Mouse (Mus musculus) heart, embryonic 11.5 days (tissue): ENCODE data around the gene Furin. TPM values are rescaled to one million over a fixed set of nuclear protein-coding genes. Genes with fewer than 3 reads are reported as not detected.
A peak's percentile ranks its signal among the peaks of the same experiment; 100 is the strongest.

ENCODE experiments used
- ATAC-seq: fragments of 200-750 bp; cut with Nextera tagmentation; replicated peaks from 2 replicates; pipeline ENCODE4 v1.8.0; 2017; ENCODE audit warnings: moderate library complexity; ENCODE audit not compliant: insufficient number of reproducible peaks, low FRiP score, low TSS enrichment
- H3K27ac ChIP-seq: fragments of 300-500 bp; sonication (generic); 2 replicates; pipeline ENCODE4 v1.5.1; 2014; ENCODE audit warnings: mild to moderate bottlenecking, low read depth, low read length
- H3K27me3 ChIP-seq: fragments of 300-500 bp; sonication (generic); 2 replicates; pipeline ENCODE4 v1.6.1; 2014; ENCODE audit warnings: mild to moderate bottlenecking, low read length, mixed read lengths; ENCODE audit not compliant: control insufficient read depth, insufficient read depth
- H3K36me3 ChIP-seq: fragments of 300-500 bp; sonication (generic); 2 replicates; pipeline ENCODE4 v1.6.1; 2014; ENCODE audit warnings: mild to moderate bottlenecking, low read length, moderate library complexity, mixed read lengths; ENCODE audit not compliant: control insufficient read depth, insufficient read depth
- H3K4me1 ChIP-seq: fragments of 300-500 bp; sonication (generic); 2 replicates; pipeline ENCODE4 v1.6.1; 2014; ENCODE audit warnings: low read length; ENCODE audit not compliant: control insufficient read depth, insufficient read depth
- H3K4me2 ChIP-seq: fragments of 300-500 bp; sonication (generic); 2 replicates; pipeline ENCODE4 v1.6.1; 2014; ENCODE audit warnings: mild to moderate bottlenecking, moderate library complexity
- H3K4me3 ChIP-seq: fragments of 300-500 bp; sonication (generic); 2 replicates; pipeline ENCODE4 v1.5.1; 2014; ENCODE audit warnings: low read depth, low read length
- H3K9ac ChIP-seq: fragments of 300-500 bp; sonication (generic); 2 replicates; pipeline ENCODE4 v1.6.1; 2014; ENCODE audit warnings: mild to moderate bottlenecking, low read depth, low read length, moderate library complexity
- H3K9me3 ChIP-seq: fragments of 300-500 bp; sonication (generic); replicated peaks from 2 replicates; pipeline ENCODE4 v1.6.1; 2016; ENCODE audit warnings: low read length; ENCODE audit not compliant: control insufficient read depth
- WGBS: fragments of 180-500 bp; shearing (Covaris S2); extraction: QIAGEN DNeasy Blood & Tissue Kit; methylation state at CpG from one replicate; pipeline ENCODE4 v1.1.7; 2014; ENCODE audit not compliant: insufficient replicate concordance; 5-methylcytosine and 5-hydroxymethylcytosine counted together
- polyA plus RNA-seq: library from polyadenylated mRNA; unstranded; fragments of >200 nt; fragmentation: Nextera tagmentation; extraction: Ambion mirVana; gene quantifications from 2 replicates; pipeline ENCODE4 v1.2.1, GENCODE M21; 2014

Gene Furin
- 16.0 and 23.5 TPM in 2 replicates for polyA plus RNA-seq

DNA sequence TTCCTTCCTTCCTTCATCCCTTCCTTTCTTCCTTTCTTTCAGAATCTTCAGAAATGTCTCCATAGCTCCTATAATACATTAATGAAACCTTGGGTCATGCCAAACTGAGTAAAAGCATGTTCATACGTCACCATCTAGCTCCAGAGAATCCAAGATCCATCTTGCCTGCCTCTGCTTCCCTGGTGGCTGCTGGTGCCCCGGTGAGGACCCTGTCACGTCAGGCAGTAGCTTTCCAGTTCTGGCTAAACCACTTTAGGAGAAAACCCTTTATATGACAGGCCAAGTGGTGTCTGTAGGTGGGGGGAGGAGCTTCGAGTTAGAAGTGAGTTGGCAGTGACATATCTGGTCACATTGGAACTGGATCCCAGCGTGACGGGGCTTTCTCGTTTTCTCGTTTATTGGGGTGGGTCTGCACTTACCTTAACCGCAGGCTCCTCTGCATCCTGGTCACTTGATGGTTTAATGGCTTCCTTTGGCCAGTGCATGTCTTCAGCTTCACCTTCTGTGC, at the start of gene Furin:
Furin (minus strand) TSS at position 249 of the 508 bp plus-strand sequence.
- Histone ChIP-seq H3K4me1 (peaks cover 29% of the 10 kb centered on the region), H3K9ac (0 out of 2 replicates have a peak within 1 kb of the TSS, but pooled peaks have one; percentile 24), H3K4me2 (no peak within 1 kb of the TSS), H3K4me3 (no peak within 1 kb of the TSS), H3K36me3 (no peaks in the 10 kb centered on the region), H3K27me3 (no peaks in the 10 kb centered on the region), H3K9me3 (no peaks in the 10 kb centered on the region), H3K27ac (peak within 1 kb of the TSS; percentile 94)
- 62% methylated on average over 9 of the region's 9 CpGs for WGBS
- ATAC-seq, result no peak

DNA sequence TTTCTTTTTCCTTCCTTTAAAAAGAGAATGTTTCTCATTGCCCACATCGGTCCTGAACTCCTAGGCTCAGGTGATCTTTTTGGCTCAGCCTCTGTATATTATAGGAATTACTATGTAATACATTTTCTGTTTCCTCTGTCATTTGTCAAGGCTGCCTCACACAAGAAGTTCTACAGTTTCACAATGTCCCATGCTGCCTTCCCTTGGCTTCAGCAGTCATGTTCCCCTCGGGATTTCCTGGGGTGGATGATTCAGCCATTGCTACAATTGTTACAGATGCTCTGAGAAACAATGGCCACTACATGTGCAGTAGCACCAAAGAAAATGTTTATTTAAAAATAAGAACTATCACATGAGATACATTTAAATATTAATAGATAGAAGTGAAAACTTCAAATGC, 49.5 kb upstream of the Furin start:
- no peak overlapping the region for H3K9ac ChIP-seq
- no peaks in the 10 kb centered on the region for H3K9me3 ChIP-seq
- H3K4me3 ChIP-seq, result no peak overlapping the region
- no peak overlapping the region for H3K27ac ChIP-seq
- no peak overlapping the region for H3K4me2 ChIP-seq
- H3K4me1 ChIP-seq, result peaks cover 37% of the 10 kb centered on the region
- ATAC-seq, result no peak
- no peaks in the 10 kb centered on the region for H3K27me3 ChIP-seq
- peaks cover 8% of the 10 kb centered on the region for H3K36me3 ChIP-seq
- 85% methylated on average over 2 of the region's 2 CpGs for WGBS

DNA sequence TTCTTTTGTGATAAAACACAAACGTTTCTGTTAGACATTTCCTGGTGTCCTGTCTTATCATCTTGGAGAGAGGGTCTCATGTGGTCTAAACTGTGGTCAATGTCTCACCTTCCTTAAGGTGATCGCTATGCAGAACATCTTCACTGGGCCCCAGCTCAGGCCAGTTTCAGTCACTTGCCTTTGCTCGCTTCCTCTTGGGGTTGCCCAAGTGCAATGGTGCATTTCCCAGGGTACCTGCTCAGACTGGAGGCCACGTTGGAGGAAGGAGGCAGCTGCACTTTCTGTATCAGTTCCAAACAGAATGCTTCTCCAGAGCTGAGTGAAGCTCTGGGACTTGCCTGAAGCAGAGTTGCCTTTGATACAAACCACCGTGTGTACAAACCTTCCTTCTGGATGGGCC, 48.8 kb upstream of the Furin start:
- H3K4me2 ChIP-seq, result no peak overlapping the region
- 86% methylated on average over 5 of the region's 5 CpGs for WGBS
- no peaks in the 10 kb centered on the region for H3K9me3 ChIP-seq
- no peak overlapping the region for H3K27ac ChIP-seq
- peaks cover 41% of the 10 kb centered on the region for H3K4me1 ChIP-seq
- H3K27me3 ChIP-seq, result no peaks in the 10 kb centered on the region
- no peak overlapping the region for H3K4me3 ChIP-seq
- no peak for ATAC-seq
- no peak overlapping the region for H3K9ac ChIP-seq
- H3K36me3 ChIP-seq, result peaks cover 8% of the 10 kb centered on the region

DNA sequence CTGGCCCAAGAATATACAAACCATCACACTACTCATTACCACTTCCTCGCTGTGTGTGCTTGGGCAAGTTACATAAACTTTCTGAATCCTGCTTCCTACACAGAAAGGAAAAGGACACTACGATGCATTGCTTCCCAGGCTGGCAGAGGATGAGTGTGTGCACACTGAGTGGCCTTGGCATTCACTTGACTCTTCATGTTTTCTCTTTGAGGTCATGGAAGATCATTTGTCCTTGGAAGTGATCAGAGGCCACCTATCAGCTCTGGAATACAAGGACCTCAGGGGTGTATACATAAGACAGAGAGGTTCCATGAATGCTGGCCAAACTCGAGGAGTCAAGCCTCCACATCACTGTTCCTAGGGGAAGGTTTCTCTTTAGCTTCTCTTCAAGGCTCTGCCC, 47.9 kb upstream of the Furin start:
- Histone ChIP-seq H3K9ac (no peak overlapping the region), H3K4me1 (peaks cover 39% of the 10 kb centered on the region), H3K4me3 (no peak overlapping the region), H3K27ac (no peak overlapping the region), H3K36me3 (peaks cover 8% of the 10 kb centered on the region), H3K27me3 (no peaks in the 10 kb centered on the region), H3K9me3 (no peaks in the 10 kb centered on the region), H3K4me2 (no peak overlapping the region)
- ATAC-seq, result no peak
- 87% methylated on average over 3 of the region's 3 CpGs for WGBS

DNA sequence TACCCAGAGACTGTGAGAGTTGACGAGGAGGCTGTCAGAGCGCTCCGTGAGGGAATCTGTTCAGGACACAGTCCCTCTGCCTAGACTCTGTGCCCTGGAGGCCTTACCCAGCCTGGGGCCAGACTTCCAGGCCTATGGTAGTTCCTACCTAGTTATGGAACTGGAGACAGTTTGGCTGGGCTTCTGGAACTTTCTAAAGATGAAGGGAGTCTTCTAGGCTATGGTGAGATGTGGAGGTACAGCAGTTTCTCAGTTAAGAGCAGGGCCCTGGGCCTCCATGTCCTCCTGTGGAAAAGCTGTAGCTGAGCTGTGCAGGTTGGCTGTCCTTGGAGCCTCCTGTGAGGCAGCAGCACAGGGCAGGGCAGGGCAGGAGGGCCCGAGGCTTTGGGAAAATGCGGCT, 47.0 kb upstream of the Furin start:
- no peak overlapping the region for H3K9ac ChIP-seq
- peak overlapping the region; percentile 7 for H3K27ac ChIP-seq
- ATAC-seq, result no peak
- no peaks in the 10 kb centered on the region for H3K27me3 ChIP-seq
- peaks cover 30% of the 10 kb centered on the region for H3K4me1 ChIP-seq
- 68% methylated on average over 5 of the region's 5 CpGs for WGBS
- peaks cover 8% of the 10 kb centered on the region for H3K36me3 ChIP-seq
- no peak overlapping the region for H3K4me3 ChIP-seq
- H3K9me3 ChIP-seq, result no peaks in the 10 kb centered on the region
- H3K4me2 ChIP-seq, result no peak overlapping the region

DNA sequence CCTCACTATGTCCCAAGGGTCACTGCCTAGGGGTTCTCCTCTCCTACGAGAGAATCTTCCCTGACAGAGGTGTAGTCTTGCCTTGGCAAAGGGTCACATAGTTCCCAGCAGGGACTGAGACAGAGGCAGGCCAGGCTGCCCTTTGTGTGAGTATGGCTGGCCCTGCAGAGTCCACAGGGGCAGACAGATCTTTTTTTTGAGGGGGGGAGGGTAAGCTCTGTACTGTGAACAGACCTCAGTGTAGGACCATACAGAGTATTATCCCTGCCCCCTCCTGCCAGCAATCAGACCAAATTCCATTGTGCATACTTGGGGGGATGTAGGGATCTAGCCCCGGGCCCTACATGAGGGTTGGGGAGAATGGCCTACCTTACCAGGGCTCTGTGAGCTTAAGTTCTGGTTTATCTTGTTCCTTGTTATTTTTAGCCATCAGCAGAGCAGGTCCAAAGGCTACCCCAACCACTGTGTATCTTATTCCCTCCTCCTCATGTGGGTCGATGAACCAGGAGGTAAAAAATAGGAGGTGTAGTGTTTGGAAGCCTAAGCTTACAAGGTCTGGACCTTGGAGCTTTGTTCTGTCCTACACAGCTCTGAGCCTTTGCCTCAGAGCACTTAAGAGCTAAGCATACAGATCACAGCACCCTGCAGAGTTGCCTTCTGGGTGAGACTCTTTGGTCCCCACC, 46.5 kb upstream of the Furin start:
- Histone ChIP-seq H3K36me3 (peaks cover 8% of the 10 kb centered on the region), H3K9me3 (no peaks in the 10 kb centered on the region), H3K4me2 (no peak overlapping the region), H3K4me1 (peaks cover 32% of the 10 kb centered on the region), H3K9ac (no peak overlapping the region), H3K27me3 (no peaks in the 10 kb centered on the region), H3K27ac (peak overlapping the region; percentile 7), H3K4me3 (no peak overlapping the region)
- whole genome bisulfite sequencing, result 45% methylated on average over 3 of the region's 3 CpGs
- 0 out of 2 replicates have a peak, but pooled peaks have one; percentile 35 for ATAC-seq

DNA sequence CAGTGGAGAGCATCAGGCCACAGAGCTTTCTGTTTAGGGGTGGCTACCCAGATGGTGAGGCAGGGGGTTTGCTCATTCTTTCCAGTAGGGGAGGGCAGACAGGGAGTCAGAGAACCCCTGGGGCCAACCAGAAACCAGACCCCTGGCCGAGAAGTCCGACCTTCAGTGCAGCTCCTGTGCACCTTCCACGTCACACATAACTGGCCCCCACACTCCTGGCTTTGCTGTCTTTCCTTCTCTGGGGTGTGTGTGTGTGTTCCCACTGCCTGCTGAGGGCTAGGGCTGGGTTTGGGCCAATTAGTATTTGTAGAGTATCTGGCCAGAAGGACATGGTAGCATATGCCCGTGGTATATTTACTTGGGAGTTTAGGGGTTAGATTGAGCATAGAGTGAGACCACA, 45.1 kb upstream of the Furin start:
- H3K4me3 ChIP-seq, result no peak overlapping the region
- 67% methylated on average over 4 of the region's 4 CpGs for WGBS
- no peaks in the 10 kb centered on the region for H3K9me3 ChIP-seq
- H3K36me3 ChIP-seq, result peaks cover 8% of the 10 kb centered on the region
- no peak overlapping the region for H3K27ac ChIP-seq
- H3K9ac ChIP-seq, result no peak overlapping the region
- no peak overlapping the region for H3K4me2 ChIP-seq
- peaks cover 39% of the 10 kb centered on the region for H3K4me1 ChIP-seq
- no peak for ATAC-seq
- H3K27me3 ChIP-seq, result no peaks in the 10 kb centered on the region

DNA sequence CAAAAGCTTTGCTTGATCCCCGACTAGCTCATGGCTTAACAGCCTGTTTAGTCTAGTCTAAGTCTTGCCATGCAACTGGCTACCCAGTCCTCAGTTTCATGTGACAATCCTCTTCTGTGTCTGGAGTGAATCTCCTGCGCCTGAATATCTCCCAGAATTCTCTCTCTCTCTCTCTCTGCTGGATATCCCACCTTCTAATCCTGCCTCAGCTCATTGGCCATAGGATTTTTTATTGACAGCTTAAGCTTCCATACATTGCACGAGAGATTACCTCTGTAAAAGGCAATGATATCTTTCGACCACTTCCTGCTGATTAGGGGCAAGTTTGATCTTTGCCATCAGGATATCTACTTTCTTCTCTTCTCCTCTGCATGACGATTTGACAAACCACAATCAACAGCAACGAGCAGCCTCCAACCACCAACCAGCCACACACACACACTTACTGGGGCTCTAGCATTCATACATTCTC, 44.4 kb upstream of the Furin start:
- peaks cover 8% of the 10 kb centered on the region for H3K36me3 ChIP-seq
- H3K4me1 ChIP-seq, result peaks cover 46% of the 10 kb centered on the region
- no peak overlapping the region for H3K4me2 ChIP-seq
- H3K27ac ChIP-seq, result peak overlapping the region; percentile 59
- ATAC-seq, result no peak
- no peak overlapping the region for H3K9ac ChIP-seq
- H3K27me3 ChIP-seq, result no peaks in the 10 kb centered on the region
- 42% methylated on average over 6 of the region's 6 CpGs for WGBS
- H3K9me3 ChIP-seq, result no peaks in the 10 kb centered on the region
- H3K4me3 ChIP-seq, result no peak overlapping the region

DNA sequence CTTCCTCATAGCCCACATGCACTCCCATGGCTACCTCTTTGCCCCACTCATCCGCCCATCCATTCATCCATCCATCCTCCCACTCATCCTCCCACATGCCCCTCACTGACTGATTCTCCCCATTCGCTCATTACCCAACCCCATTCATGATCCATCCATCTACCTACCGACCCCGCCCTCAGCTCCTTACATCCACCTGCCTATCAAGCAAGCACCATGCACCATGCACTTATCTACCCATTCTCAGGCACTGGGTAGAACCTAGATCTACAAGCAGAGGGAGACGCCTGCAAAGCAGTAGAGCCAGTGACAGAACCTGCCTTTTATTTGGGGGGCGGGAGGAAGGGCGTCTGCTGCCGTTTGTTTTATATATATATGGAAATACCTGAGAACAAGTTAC, 42.1 kb upstream of the Furin start:
- Histone ChIP-seq H3K4me3 (no peak overlapping the region), H3K9me3 (no peaks in the 10 kb centered on the region), H3K36me3 (peaks cover 3% of the 10 kb centered on the region; the same call in 1 of the 2 replicates), H3K4me2 (no peak overlapping the region), H3K27me3 (no peaks in the 10 kb centered on the region), H3K9ac (no peak overlapping the region), H3K4me1 (peaks cover 66% of the 10 kb centered on the region), H3K27ac (no peak overlapping the region)
- WGBS, result 83% methylated on average over 8 of the region's 8 CpGs
- ATAC-seq, result no peak
